Mouse (Mus musculus) thymus, adult 2 months (tissue): ENCODE results near the gene Thada. TPM values are rescaled to one million over a fixed set of nuclear protein-coding genes. Genes with fewer than 3 reads are reported as not detected.

Experiments used
- DNase-seq: peaks from one replicate; pipeline ENCODE4 v3.0.0; 2021
- H3K27ac ChIP-seq: fragments of 200-500 bp; 2 replicates; pipeline ENCODE4 v1.5.1; 2012; ENCODE audit warnings: low read length, control low read depth; ENCODE audit not compliant: control insufficient read depth, insufficient read depth
- H3K27me3 ChIP-seq: fragments of 200-500 bp; 2 replicates; pipeline ENCODE4 v1.6.1; 2012; ENCODE audit warnings: mild to moderate bottlenecking, low read length, moderate library complexity, mixed read lengths; ENCODE audit not compliant: control insufficient read depth, insufficient read depth
- H3K36me3 ChIP-seq: fragments of 200-500 bp; 2 replicates; pipeline ENCODE4 v1.6.1; 2012; ENCODE audit warnings: mild to moderate bottlenecking, low read length, moderate library complexity; ENCODE audit not compliant: control insufficient read depth, insufficient read depth
- H3K4me1 ChIP-seq: fragments of 200-500 bp; replicated peaks from 2 replicates; pipeline ENCODE4 v1.6.1; 2012; ENCODE audit warnings: low read length; ENCODE audit not compliant: control insufficient read depth, insufficient read depth
- H3K4me3 ChIP-seq: fragments of 200-500 bp; 2 replicates; pipeline ENCODE4 v1.5.1; 2012; ENCODE audit warnings: mild to moderate bottlenecking, low read length, control low read depth, moderate library complexity; ENCODE audit not compliant: control insufficient read depth, insufficient read depth
- CTCF ChIP-seq: fragments of 200-500 bp; IDR thresholded peaks from 2 replicates; pipeline ENCODE4 v1.5.1; 2012; ENCODE audit warnings: mild to moderate bottlenecking, control low read depth, low read length, moderate library complexity, borderline replicate concordance; ENCODE audit not compliant: control insufficient read depth, poor library complexity, insufficient read depth; ENCODE audit errors: extremely low read depth
- POLR2A ChIP-seq: fragments of 200-500 bp; IDR thresholded peaks from 2 replicates; pipeline ENCODE4 v1.6.1; 2012; ENCODE audit warnings: mild to moderate bottlenecking, low read length, control low read depth, moderate library complexity; ENCODE audit not compliant: control insufficient read depth, poor library complexity, insufficient read depth; ENCODE audit errors: extremely low read depth
- WGBS: fragments of 180-500 bp; shearing (Covaris S2); methylation state at CpG from one replicate; pipeline ENCODE4 v1.1.7; 2018; 5-methylcytosine and 5-hydroxymethylcytosine counted together
- polyA plus RNA-seq: library from polyadenylated mRNA; depleted of rRNA; stranded (reverse); fragments of >200 nt; gene quantifications from 2 replicates; pipeline ENCODE4 v1.2.3, GENCODE M21; 2012

Thada gene
- polyA plus RNA-seq, 1 experiment, result 40.1 TPM

- Histone ChIP-seq H3K4me3 (no peak overlapping the region), H3K27me3 (no peaks in the 10 kb centered on the region), H3K36me3 (no peaks in the 10 kb centered on the region), H3K27ac (no peak overlapping the region), H3K4me1 (peaks cover 4% of the 10 kb centered on the region)
- DNase-seq, result no peak
- TF ChIP-seq POLR2A, result no peak
- no peak for TF ChIP-seq CTCF
- WGBS, result 94% methylated on average over 3 of the region's 3 CpGs
These were observed 125.4 kb downstream of the Thada start for GRCm38 (mm10) chr17:84340574-84340973.

- H3K4me1 ChIP-seq, result peaks cover 21% of the 10 kb centered on the region
- no peaks in the 10 kb centered on the region for H3K36me3 ChIP-seq
- no peak for DNase-seq
- TF ChIP-seq CTCF, result no peak
- TF ChIP-seq POLR2A, result no peak
- no peak overlapping the region for H3K4me3 ChIP-seq
- H3K27me3 ChIP-seq, result no peaks in the 10 kb centered on the region
- WGBS, result 32% methylated on average over 1 of the region's 1 CpGs
- peak overlapping the region; percentile 18; the same call in 1 of the 2 replicates for H3K27ac ChIP-seq
These were observed 130.0 kb downstream of the Thada start for GRCm38 (mm10) chr17:84335996-84336395.

- Histone ChIP-seq H3K36me3 (no peaks in the 10 kb centered on the region), H3K4me1 (peaks cover 26% of the 10 kb centered on the region), H3K27me3 (no peaks in the 10 kb centered on the region), H3K4me3 (no peak overlapping the region), H3K27ac (no peak overlapping the region)
- DNase-seq, result no peak
- 85% methylated on average over 3 of the region's 3 CpGs for WGBS
- TF ChIP-seq CTCF (no peak), POLR2A (no peak)
These were observed 130.9 kb downstream of the Thada start for GRCm38 (mm10) chr17:84335076-84335475.

- Histone ChIP-seq H3K36me3 (no peaks in the 10 kb centered on the region), H3K27me3 (no peaks in the 10 kb centered on the region), H3K4me1 (peaks cover 29% of the 10 kb centered on the region), H3K4me3 (no peak overlapping the region), H3K27ac (no peak overlapping the region)
- DNase-seq, result no peak
- 59% methylated on average over 5 of the region's 5 CpGs for WGBS
- TF ChIP-seq CTCF (no peak), POLR2A (no peak)
These were observed 131.6 kb downstream of the Thada start for GRCm38 (mm10) chr17:84334241-84335014.

- no peak overlapping the region for H3K4me3 ChIP-seq
- no peak for DNase-seq
- no peaks in the 10 kb centered on the region for H3K36me3 ChIP-seq
- H3K4me1 ChIP-seq, result peaks cover 36% of the 10 kb centered on the region
- H3K27ac ChIP-seq, result no peak overlapping the region
- WGBS, result 55% methylated on average over 5 of the region's 5 CpGs
- no peak for TF ChIP-seq POLR2A
- TF ChIP-seq CTCF, result no peak
- H3K27me3 ChIP-seq, result no peaks in the 10 kb centered on the region
These were observed 133.1 kb downstream of the Thada start for GRCm38 (mm10) chr17:84332940-84333339.

- H3K36me3 ChIP-seq, result no peaks in the 10 kb centered on the region
- H3K4me3 ChIP-seq, result no peak overlapping the region
- WGBS, result 59% methylated on average over 8 of the region's 8 CpGs
- peaks cover 38% of the 10 kb centered on the region for H3K4me1 ChIP-seq
- H3K27ac ChIP-seq, result peak overlapping the region; percentile 100
- TF ChIP-seq POLR2A, result no peak
- no peak for TF ChIP-seq CTCF
- no peaks in the 10 kb centered on the region for H3K27me3 ChIP-seq
- DNase-seq, result peak; percentile 47
These were observed 135.0 kb downstream of the Thada start for GRCm38 (mm10) chr17:84330986-84331385.
